Mouse (Mus musculus) liver, embryonic 12.5 days (tissue): Measurements from ENCODE around the gene Slc25a11. TPM values are rescaled to one million over a fixed set of nuclear protein-coding genes. Genes with fewer than 3 reads are reported as not detected.

Experiments
- ATAC-seq: fragments of 200-750 bp; cut with Nextera tagmentation; 2 replicates; pipeline ENCODE4 v1.8.0; 2017; ENCODE audit warnings: moderate number of reproducible peaks, mild to moderate bottlenecking, moderate library complexity
- H3K27ac ChIP-seq: fragments of 300-500 bp; sonication (generic); 2 replicates; pipeline ENCODE4 v1.5.1; 2016; ENCODE audit warnings: mild to moderate bottlenecking
- H3K27me3 ChIP-seq: fragments of 300-500 bp; sonication (generic); replicated peaks from 2 replicates; pipeline ENCODE4 v1.6.1; 2016; ENCODE audit warnings: mild to moderate bottlenecking, moderate library complexity
- H3K36me3 ChIP-seq: fragments of 300-500 bp; sonication (generic); 2 replicates; pipeline ENCODE4 v1.6.1; 2016; ENCODE audit warnings: mild to moderate bottlenecking, moderate library complexity
- H3K4me1 ChIP-seq: fragments of 300-500 bp; sonication (generic); 2 replicates; pipeline ENCODE4 v1.6.1; 2016
- H3K4me2 ChIP-seq: fragments of 300-500 bp; sonication (generic); 2 replicates; pipeline ENCODE4 v1.6.1; 2016; ENCODE audit warnings: mild to moderate bottlenecking, moderate library complexity
- H3K4me3 ChIP-seq: fragments of 300-500 bp; sonication (generic); 2 replicates; pipeline ENCODE4 v1.5.1; 2016; ENCODE audit warnings: mild to moderate bottlenecking, moderate library complexity
- H3K9ac ChIP-seq: fragments of 300-500 bp; sonication (generic); 2 replicates; pipeline ENCODE4 v1.6.1; 2016; ENCODE audit warnings: mild to moderate bottlenecking, moderate library complexity
- H3K9me3 ChIP-seq: fragments of 300-500 bp; sonication (generic); replicated peaks from 2 replicates; pipeline ENCODE4 v1.6.1; 2016; ENCODE audit warnings: mild to moderate bottlenecking, moderate library complexity
- WGBS: fragments of 180-500 bp; shearing (Covaris S2); methylation state at CpG from one replicate; pipeline ENCODE4 v1.1.7; 2016; ENCODE audit not compliant: insufficient replicate concordance; 5-methylcytosine and 5-hydroxymethylcytosine counted together
- polyA plus RNA-seq: library from polyadenylated mRNA; unstranded; fragments of >200 nt; fragmentation: Nextera tagmentation; extraction: Ambion mirVana; gene quantifications from 2 replicates; pipeline ENCODE4 v1.2.1, GENCODE M21; 2016

Slc25a11 gene
- polyA plus RNA-seq, 1 experiment from 2014 or later: 83.3 TPM

- Histone ChIP-seq H3K27ac (peak overlapping the region; percentile 34), H3K4me2 (peak overlapping the region; percentile 19; the same call in 1 of the 2 replicates), H3K4me1 (peaks cover 13% of the 10 kb centered on the region), H3K9me3 (no peaks in the 10 kb centered on the region), H3K4me3 (no peak overlapping the region), H3K36me3 (no peaks in the 10 kb centered on the region), H3K27me3 (no peaks in the 10 kb centered on the region), H3K9ac (no peak overlapping the region)
- WGBS: 30% methylated on average over 7 of the region's 7 CpGs
- 0 out of 2 replicates have a peak, but pooled peaks have one; percentile 35 for ATAC-seq
Measured at GRCm38 (mm10) chr11:70630129-70630528, 17.1 kb downstream of the Slc25a11 start.

DNA sequence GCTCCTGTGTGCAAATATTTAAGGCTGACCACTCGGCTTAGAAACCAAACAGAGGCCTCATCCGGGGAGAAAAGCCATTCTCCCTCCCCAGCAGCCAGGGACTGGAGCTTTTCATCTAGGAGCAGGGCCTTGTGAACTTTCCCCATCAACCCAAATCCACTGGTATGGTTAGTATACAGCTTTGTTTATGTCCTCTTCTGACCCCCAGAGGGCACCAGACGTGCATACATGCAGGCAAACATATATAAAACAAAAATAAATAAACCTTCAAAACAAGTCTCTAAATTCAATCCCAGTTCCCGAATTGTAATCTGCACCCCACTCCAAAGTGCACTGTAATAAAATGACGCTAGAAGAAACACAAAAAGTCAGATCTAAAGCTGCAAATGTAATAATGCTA lies 17.7 kb downstream of the Slc25a11 start:
- no peak for ATAC-seq

GRCm38 (mm10) chr11:70628431-70628830 lies 18.8 kb downstream of the Slc25a11 start:
- H3K4me3 ChIP-seq: no peak overlapping the region
- no peak overlapping the region for H3K9ac ChIP-seq
- H3K9me3 ChIP-seq: no peaks in the 10 kb centered on the region
- no peak overlapping the region for H3K27ac ChIP-seq
- peaks cover 16% of the 10 kb centered on the region for H3K4me1 ChIP-seq
- H3K36me3 ChIP-seq: no peaks in the 10 kb centered on the region
- no peak overlapping the region for H3K4me2 ChIP-seq
- ATAC-seq: no peak
- WGBS: 53% methylated on average over 2 of the region's 2 CpGs
- H3K27me3 ChIP-seq: no peaks in the 10 kb centered on the region

More for the DNA sequence above, 17.7 kb downstream of the Slc25a11 start:
- WGBS: 28% methylated on average over 5 of the region's 5 CpGs
- Histone ChIP-seq H3K4me1 (peaks cover 13% of the 10 kb centered on the region), H3K27me3 (no peaks in the 10 kb centered on the region), H3K9ac (no peak overlapping the region), H3K4me3 (no peak overlapping the region), H3K27ac (peak overlapping the region; percentile 20; the same call in 1 of the 2 replicates), H3K4me2 (no peak overlapping the region), H3K36me3 (no peaks in the 10 kb centered on the region), H3K9me3 (no peaks in the 10 kb centered on the region)

DNA sequence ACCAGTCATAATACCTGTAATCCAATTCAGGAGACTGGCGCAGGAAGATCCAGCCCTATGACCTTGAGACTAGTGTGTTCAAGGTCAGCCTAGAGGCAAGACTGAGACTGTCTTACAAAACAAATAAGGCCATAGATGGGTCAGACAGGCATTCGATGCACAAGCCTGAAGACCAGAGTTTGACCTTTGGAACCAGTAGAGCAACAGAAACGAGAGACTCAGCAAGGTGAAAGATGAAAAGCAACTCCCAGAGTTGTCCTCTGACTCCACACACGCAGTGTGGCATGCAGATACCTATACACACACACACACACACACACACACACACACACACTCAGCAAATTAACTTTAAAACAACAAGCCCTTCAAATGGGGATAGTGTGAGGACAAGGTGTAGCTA lies 20.4 kb downstream of the Slc25a11 start:
- H3K9me3 ChIP-seq: no peaks in the 10 kb centered on the region
- H3K27me3 ChIP-seq: no peaks in the 10 kb centered on the region
- no peak overlapping the region for H3K9ac ChIP-seq
- no peak overlapping the region for H3K27ac ChIP-seq
- H3K4me3 ChIP-seq: no peak overlapping the region
- 57% methylated on average over 4 of the region's 4 CpGs for WGBS
- no peak for ATAC-seq
- H3K36me3 ChIP-seq: no peaks in the 10 kb centered on the region
- H3K4me2 ChIP-seq: no peak overlapping the region
- H3K4me1 ChIP-seq: peaks cover 32% of the 10 kb centered on the region

GRCm38 (mm10) chr11:70625473-70625872 lies 21.8 kb downstream of the Slc25a11 start:
- no peak overlapping the region for H3K4me3 ChIP-seq
- ATAC-seq: no peak
- 27% methylated on average over 4 of the region's 4 CpGs for WGBS
- H3K4me2 ChIP-seq: no peak overlapping the region
- H3K27ac ChIP-seq: no peak overlapping the region
- no peaks in the 10 kb centered on the region for H3K9me3 ChIP-seq
- H3K27me3 ChIP-seq: no peaks in the 10 kb centered on the region
- no peaks in the 10 kb centered on the region for H3K36me3 ChIP-seq
- peaks cover 35% of the 10 kb centered on the region for H3K4me1 ChIP-seq
- H3K9ac ChIP-seq: no peak overlapping the region

- Histone ChIP-seq H3K36me3 (no peaks in the 10 kb centered on the region), H3K27ac (no peak overlapping the region), H3K9ac (no peak overlapping the region), H3K4me1 (peaks cover 26% of the 10 kb centered on the region), H3K27me3 (0 out of 2 replicates have a peak, but pooled peaks cover 3% of the 10 kb centered on the region), H3K9me3 (no peaks in the 10 kb centered on the region), H3K4me2 (no peak overlapping the region), H3K4me3 (no peak overlapping the region)
- ATAC-seq: 0 out of 2 replicates have a peak, but pooled peaks have one; percentile 34
- WGBS: 67% methylated on average over 10 of the region's 10 CpGs
Measured at GRCm38 (mm10) chr11:70623053-70623742, 24.1 kb downstream of the Slc25a11 start.

DNA sequence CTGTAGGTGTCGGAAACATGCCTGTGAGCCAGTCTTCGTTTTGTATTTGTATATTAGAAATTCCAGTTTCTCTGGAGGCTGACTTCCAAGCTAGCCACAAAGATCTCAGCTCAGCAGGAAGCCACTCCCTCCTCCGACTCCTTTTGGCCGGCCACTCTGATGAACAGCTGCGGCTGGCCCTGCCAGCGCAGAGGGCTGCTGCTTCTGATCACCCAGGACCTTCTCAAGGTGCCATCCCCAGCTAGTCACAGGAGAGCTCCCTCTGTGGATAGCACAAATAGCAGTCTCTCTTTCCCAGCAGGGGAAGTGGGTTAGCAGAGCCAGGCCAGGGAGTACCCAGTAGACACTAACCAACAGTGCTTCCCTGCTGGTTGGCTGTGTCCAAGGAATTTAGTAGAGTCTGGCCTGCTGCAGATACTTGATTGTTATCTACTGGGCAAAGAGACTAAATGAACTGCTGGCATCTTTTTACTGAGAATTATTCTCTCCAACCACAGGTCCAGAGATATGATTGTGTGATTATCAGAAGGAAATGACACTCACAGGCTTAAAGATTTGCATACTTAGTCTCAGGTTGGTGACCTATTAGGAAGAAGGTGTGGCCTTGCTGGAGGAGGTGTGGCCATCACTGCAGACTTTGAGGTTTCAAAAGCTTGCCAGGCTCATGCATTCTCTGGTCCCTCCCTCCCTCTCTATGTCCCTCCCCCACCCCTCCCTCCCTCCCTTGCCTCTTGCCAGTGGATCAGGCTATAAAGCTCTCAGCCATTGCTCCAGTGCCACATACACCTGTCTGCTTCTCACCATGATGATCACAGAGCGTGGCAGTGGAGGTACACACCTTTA lies 25.1 kb downstream of the Slc25a11 start:
- Histone ChIP-seq H3K27ac (0 out of 2 replicates have a peak overlapping the region, but pooled peaks have one; percentile 2), H3K4me2 (no peak overlapping the region), H3K9me3 (no peaks in the 10 kb centered on the region), H3K27me3 (0 out of 2 replicates have a peak, but pooled peaks cover 4% of the 10 kb centered on the region), H3K4me3 (no peak overlapping the region), H3K4me1 (peaks cover 26% of the 10 kb centered on the region), H3K36me3 (no peaks in the 10 kb centered on the region), H3K9ac (no peak overlapping the region)
- WGBS: 47% methylated on average over 7 of the region's 7 CpGs
- ATAC-seq: peak; percentile 68

- Histone ChIP-seq H3K27ac (no peak within 1 kb of the TSS), H3K9me3 (no peaks in the 10 kb centered on the region), H3K36me3 (no peaks in the 10 kb centered on the region), H3K9ac (no peak within 1 kb of the TSS), H3K27me3 (peaks cover 20% of the 10 kb centered on the region), H3K4me3 (no peak within 1 kb of the TSS), H3K4me2 (no peak within 1 kb of the TSS), H3K4me1 (peaks cover 41% of the 10 kb centered on the region)
- 52% methylated on average over 1 of the region's 1 CpGs for WGBS
- no peak for ATAC-seq
Measured at GRCm38 (mm10) chr11:70619101-70619500, 28.2 kb downstream of the Slc25a11 start, which contains the start of gene Chrne. TSS of gene Chrne (minus strand) at chr11:70619216.

GRCm38 (mm10) chr11:70615516-70616093 lies 31.7 kb downstream of the Slc25a11 start, which contains the start of gene 4930544D05Rik:
TSS of gene 4930544D05Rik (plus strand) at chr11:70615848.
- Histone ChIP-seq H3K4me3 (peak within 1 kb of the TSS; percentile 56), H3K4me2 (peak within 1 kb of the TSS; percentile 89), H3K27me3 (peaks cover 20% of the 10 kb centered on the region), H3K9me3 (no peaks in the 10 kb centered on the region), H3K4me1 (peaks cover 26% of the 10 kb centered on the region), H3K27ac (no peak within 1 kb of the TSS), H3K9ac (peak within 1 kb of the TSS; percentile 61), H3K36me3 (peaks cover 33% of the 10 kb centered on the region)
- 17% methylated on average over 21 of the region's 21 CpGs for WGBS
- no peak for ATAC-seq

GRCm38 (mm10) chr11:70615074-70615473 lies 32.2 kb downstream of the Slc25a11 start:
- peak overlapping the region; percentile 56 for H3K4me3 ChIP-seq
- H3K27ac ChIP-seq: no peak overlapping the region
- H3K27me3 ChIP-seq: peaks cover 20% of the 10 kb centered on the region
- WGBS: 3% methylated on average over 17 of the region's 17 CpGs
- H3K9me3 ChIP-seq: no peaks in the 10 kb centered on the region
- ATAC-seq: peak; percentile 86
- H3K4me1 ChIP-seq: peaks cover 26% of the 10 kb centered on the region
- peak overlapping the region; percentile 89 for H3K4me2 ChIP-seq
- peak overlapping the region; percentile 61 for H3K9ac ChIP-seq
- H3K36me3 ChIP-seq: peaks cover 38% of the 10 kb centered on the region

GRCm38 (mm10) chr11:70612505-70612904 lies 34.8 kb downstream of the Slc25a11 start:
- Histone ChIP-seq H3K9ac (no peak overlapping the region), H3K27me3 (peaks cover 15% of the 10 kb centered on the region), H3K9me3 (no peaks in the 10 kb centered on the region), H3K4me1 (peaks cover 30% of the 10 kb centered on the region), H3K27ac (no peak overlapping the region), H3K36me3 (peaks cover 64% of the 10 kb centered on the region), H3K4me2 (no peak overlapping the region), H3K4me3 (no peak overlapping the region)
- WGBS: 74% methylated on average over 7 of the region's 7 CpGs
- ATAC-seq: no peak
